In the genomic region with DNA sequence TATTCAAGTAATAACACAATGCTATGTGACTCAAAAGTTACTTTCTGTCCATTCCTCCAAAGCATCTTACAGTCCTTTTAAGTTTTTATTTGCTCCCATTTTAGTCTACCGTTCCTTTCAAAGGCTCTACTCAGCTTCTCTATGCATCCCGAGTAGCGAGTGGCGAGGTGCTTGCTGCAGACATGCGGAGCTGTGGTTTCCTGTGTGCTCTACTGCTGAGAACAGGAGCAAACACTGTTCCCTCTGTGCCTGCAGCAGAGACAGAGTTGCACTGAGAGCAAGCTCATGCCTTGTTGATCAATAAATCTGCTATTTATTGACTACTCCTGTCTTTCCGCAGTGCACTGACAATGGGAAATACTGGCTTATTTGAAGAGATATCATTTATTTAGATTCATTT, we compare ENCODE assay signal across 25 mouse cellular contexts.
DNase-seq lines count a peak whose midpoint lies in the region; ATAC-seq and TF ChIP-seq lines count a peak whose summit lies in the region.
"Had no signal": no experiment of that assay in that cellular context is flagged by ENCODE, and none has a peak within 500 bp of the region (broad histone marks: within the 10 kb centered on the region; RNA-seq: fewer than 3 reads in every experiment).

No protein-coding gene starts in this region.

- no peak for TF ChIP-seq EP300 in liver, postnatal 0 days (IDR thresholded peaks at IDR 0.05; ENCODE audit: low read depth)

- H3K9ac ChIP-seq in liver, postnatal 0 days (replicated peaks), result no peak overlapping the region
- H3K9ac ChIP-seq: embryonic facial prominence, embryonic 12.5 days; forebrain, embryonic 12.5 days; hindbrain, embryonic 14.5 days had no signal

- H3K4me1 ChIP-seq in liver, postnatal 0 days (ENCODE audit: insufficient read depth), result no peaks in the 10 kb centered on the region
- H3K4me1 ChIP-seq: forebrain, embryonic 12.5 days; heart, embryonic 10.5 days; hindbrain, embryonic 10.5 days had no signal

- 22% methylated on average over 6 of the region's 6 CpGs for WGBS in liver, postnatal 0 days (ENCODE audit: insufficient replicate concordance)

- no peak overlapping the region for H3K4me3 ChIP-seq in liver, postnatal 0 days (ENCODE audit: low read depth, low read length)
- H3K4me3 ChIP-seq: embryonic facial prominence, embryonic 12.5 days; forebrain, embryonic 12.5 days; heart, embryonic 10.5 days; hindbrain, embryonic 10.5 days had no signal

- ATAC-seq in liver, postnatal 0 days, result no peak
- ATAC-seq in megakaryocyte, adult 5-6 weeks (ENCODE audit: poor library complexity, severe bottlenecking), result peak; percentile 56
- ATAC-seq: activated CD4-positive, CD25-positive, alpha-beta regulatory T cell, adult 4 months; forebrain, embryonic 16.5 days; Patski had no signal

- H3K4me2 ChIP-seq in liver, postnatal 0 days (ENCODE audit: low read depth, low read length), result peak overlapping the region; percentile 11; the same call in 1 of the 2 replicates
- H3K4me2 ChIP-seq: embryonic facial prominence, embryonic 12.5 days; forebrain, embryonic 12.5 days; hindbrain, embryonic 14.5 days had no signal

- H3K36me3 ChIP-seq in liver, postnatal 0 days (replicated peaks; ENCODE audit: insufficient read depth, low read length), result no peaks in the 10 kb centered on the region
- H3K36me3 ChIP-seq: embryonic facial prominence, embryonic 12.5 days; forebrain, embryonic 12.5 days; heart, embryonic 10.5 days; hindbrain, embryonic 10.5 days had no signal

- H3K27ac ChIP-seq in liver, postnatal 0 days (ENCODE audit: low read depth), result no peak overlapping the region
- H3K27ac ChIP-seq: embryonic facial prominence, embryonic 12.5 days; forebrain, embryonic 12.5 days; heart, embryonic 10.5 days; hindbrain, embryonic 10.5 days; hindbrain, embryonic 14.5 days had no signal

- H3K9me3 ChIP-seq in liver, postnatal 0 days (ENCODE audit: low read length), result no peaks in the 10 kb centered on the region
- H3K9me3 ChIP-seq: embryonic facial prominence, embryonic 12.5 days; forebrain, embryonic 12.5 days; heart, embryonic 10.5 days; hindbrain, embryonic 10.5 days had no signal

- DNase-seq in liver, postnatal 0 days, result no peak
- DNase-seq in liver, result no peak
- DNase-seq in thymus, postnatal 25 days, result peak; percentile 1
- DNase-seq in thymus, adult 18-20 months, result no peak
- peak; percentile 27 for DNase-seq in thymus, postnatal 4 days
- DNase-seq in lung, adult 18-20 months, result no peak
- DNase-seq in adrenal gland, adult 18-20 months (ENCODE audit: low spot score in 2 of 2), result no peak
- DNase-seq: adrenal gland, adult 2 months; adrenal gland, postnatal 25 days; cerebellum, adult 11 months; cerebellum, adult 8-10 months; cerebellum, postnatal 14 days; gastrocnemius, postnatal 10 days; heart, adult 18-20 months; heart, postnatal 10 days had no signal

- no peaks in the 10 kb centered on the region for H3K27me3 ChIP-seq in liver, postnatal 0 days (ENCODE audit: insufficient read depth, low read length)
- H3K27me3 ChIP-seq: CH12.LX; embryonic facial prominence, embryonic 12.5 days; forebrain, embryonic 12.5 days had no signal

- TF ChIP-seq CTCF in liver, postnatal 0 days (IDR thresholded peaks at IDR 0.05; ENCODE audit: low read depth), result no peak

Comparison
In these comparisons a context has a peak if more than half of its experiments do, and no peak if none do; other contexts are left out.
1. DNase-seq: peak in thymus, postnatal 25 days (single experiment) and thymus, postnatal 4 days (single experiment); none in liver, postnatal 0 days (single experiment), liver (single experiment), thymus, adult 18-20 months (0 of 2), lung, adult 18-20 months (0 of 2) and adrenal gland, adult 18-20 months (0 of 2).